Mouse (Mus musculus) ES-E14 (cell line): ENCODE measurements around the gene Gm6309. TPM values are rescaled to one million over a fixed set of nuclear protein-coding genes. Genes with fewer than 3 reads are reported as not detected.

Experiments
- DNase-seq: peaks from one replicate; pipeline ENCODE4 v3.0.0-alpha.2; 2013; ENCODE audit warnings: low read depth, low spot score
- H3K27ac ChIP-seq: 2 replicates; pipeline ENCODE4 v1.5.1; 2012; ENCODE audit warnings: low read depth, mild to moderate bottlenecking, low read length, moderate library complexity, mixed read lengths; ENCODE audit not compliant: poor library complexity, insufficient read depth, severe bottlenecking
- H3K36me3 ChIP-seq: 2 replicates; pipeline ENCODE4 v1.6.1; 2012; ENCODE audit warnings: mild to moderate bottlenecking, low read length, moderate library complexity, mixed read lengths; ENCODE audit not compliant: control insufficient read depth, poor library complexity, insufficient read depth, severe bottlenecking
- H3K4me1 ChIP-seq, 2 experiments: fragments of 150-350 bp in 1 of 2; sonication (generic) in 1 of 2; 2 replicates each; pipeline ENCODE4 v1.6.1; 2012; ENCODE audit warnings: low read length in 2 of 2, mild to moderate bottlenecking in 1 of 2, mixed read lengths in 1 of 2; ENCODE audit not compliant: control insufficient read depth in 2 of 2, insufficient read depth in 2 of 2, poor library complexity in 1 of 2
- H3K4me3 ChIP-seq, 2 experiments: fragments of 150-350 bp in 1 of 2; sonication (generic) in 1 of 2; 2 replicates each; pipeline ENCODE4 v1.5.1; 2012; ENCODE audit warnings: low read length in 2 of 2, low read depth in 1 of 2, mild to moderate bottlenecking in 1 of 2, mixed read lengths in 1 of 2; ENCODE audit not compliant: insufficient read depth in 1 of 2, poor library complexity in 1 of 2, severe bottlenecking in 1 of 2
- H3K9ac ChIP-seq: 2 replicates; pipeline ENCODE4 v1.6.1; 2012; ENCODE audit warnings: low read depth, mild to moderate bottlenecking, low read length, mixed read lengths; ENCODE audit not compliant: poor library complexity, insufficient read depth, severe bottlenecking
- H3K9me3 ChIP-seq: fragments of 150-350 bp; sonication (generic); 2 replicates; pipeline ENCODE4 v1.6.1; 2012; ENCODE audit warnings: low read depth, mild to moderate bottlenecking, low read length; ENCODE audit not compliant: control insufficient read depth, insufficient read depth
- CHD2 ChIP-seq: IDR thresholded peaks from 2 replicates; pipeline ENCODE4 v1.6.1; 2014; ENCODE audit warnings: mild to moderate bottlenecking, low read depth, low read length, inconsistent platforms
- HCFC1 ChIP-seq: IDR thresholded peaks from 2 replicates; pipeline ENCODE4 v1.6.1; 2012; ENCODE audit warnings: low read length, inconsistent platforms, borderline replicate concordance; ENCODE audit not compliant: insufficient read depth
- MAFK ChIP-seq: IDR thresholded peaks from 2 replicates; pipeline ENCODE4 v1.6.1; 2014; ENCODE audit warnings: mild to moderate bottlenecking, low read depth, low read length, inconsistent platforms; ENCODE audit not compliant: insufficient read depth
- ZC3H11A ChIP-seq: IDR thresholded peaks from 2 replicates; pipeline ENCODE4 v1.6.1; 2012; ENCODE audit warnings: low read depth, mild to moderate bottlenecking, inconsistent platforms, low read length, borderline replicate concordance
- ZNF384 ChIP-seq: IDR thresholded peaks from 2 replicates; pipeline ENCODE4 v1.6.1; 2012; ENCODE audit warnings: low read depth, low read length, inconsistent platforms
- in situ Hi-C, 2 experiments: fragments of 600-800 bp; cut with MboI; formaldehyde crosslinking; loops; one replicate each; pipeline ENCODE4 v1.15.1; 2025; ENCODE audit warnings: low sequenced_read_pairs in 2 of 2, inconsistent platforms in 1 of 2; ENCODE audit not compliant: unreplicated experiment in 2 of 2
- total RNA-seq: library from RNA; depleted of rRNA; stranded (reverse); fragments of 300-350 nt; gene quantifications from 2 replicates; pipeline ENCODE4 v1.2.3, GENCODE M21; 2012

Gene Gm6309
- total RNA-seq, 1 experiment: not detected

DNA sequence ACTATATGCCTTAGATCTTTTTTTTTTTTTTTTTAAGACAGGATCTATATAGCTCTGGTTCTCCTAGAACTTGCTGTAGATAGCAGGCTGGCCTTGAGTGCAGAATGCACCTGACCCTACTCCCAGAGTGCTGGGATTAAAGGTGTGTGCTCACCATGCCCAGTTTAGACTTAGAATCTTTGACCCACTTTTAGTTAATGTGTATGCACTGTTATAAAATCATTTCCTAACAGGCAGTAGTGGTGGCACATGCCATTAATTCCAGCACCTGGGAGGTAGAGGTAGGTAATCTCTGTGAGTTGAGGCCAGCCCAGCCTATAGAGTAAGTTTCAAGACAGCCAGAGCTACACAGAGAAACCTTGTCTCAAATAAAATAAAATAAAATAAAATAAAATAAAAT is 28.6 kb upstream of the Gm6309 start:
- TF ChIP-seq HCFC1 (no peak), CHD2 (no peak), ZNF384 (no peak), ZC3H11A (no peak), MAFK (no peak)
- no peak overlapping the region for H3K27ac ChIP-seq
- H3K4me3 ChIP-seq: no peak overlapping the region
- H3K9me3 ChIP-seq: no peaks in the 10 kb centered on the region
- no peaks in the 10 kb centered on the region for H3K4me1 ChIP-seq
- no peak for DNase-seq
- H3K9ac ChIP-seq: no peak overlapping the region
- peaks cover 3% of the 10 kb centered on the region; the same call in 1 of the 2 replicates for H3K36me3 ChIP-seq
- in situ Hi-C loops: loop anchor here (25.0 kb wide), 1 partner anchor 288 kb away; the partner anchor contains the start of genes Gm6370 (in 2 of the 2) and Gm6408 (in 2 of the 2)

GRCm38 (mm10) chr5:146193360-146193759 is 22.8 kb upstream of the Gm6309 start:
- TF ChIP-seq CHD2 (no peak), HCFC1 (no peak), MAFK (no peak), ZNF384 (no peak)
- in situ Hi-C loops: loop anchor here (25.0 kb wide), 1 partner anchor 294 kb away; the partner anchor contains the start of genes Gm6370 (in 2 of the 2) and Gm6408 (in 2 of the 2)
- no peaks in the 10 kb centered on the region for H3K36me3 ChIP-seq

GRCm38 (mm10) chr5:146190501-146191269 is 20.2 kb upstream of the Gm6309 start:
- TF ChIP-seq ZNF384 (no peak), HCFC1 (no peak), MAFK (no peak), CHD2 (no peak), ZC3H11A (no peak)

More at GRCm38 (mm10) chr5:146193360-146193759, 22.8 kb upstream of the Gm6309 start:
- H3K9me3 ChIP-seq: no peaks in the 10 kb centered on the region
- H3K4me3 ChIP-seq: no peak overlapping the region
- H3K27ac ChIP-seq: no peak overlapping the region
- no peaks in the 10 kb centered on the region for H3K4me1 ChIP-seq
- DNase-seq: no peak
- no peak overlapping the region for H3K9ac ChIP-seq

DNA sequence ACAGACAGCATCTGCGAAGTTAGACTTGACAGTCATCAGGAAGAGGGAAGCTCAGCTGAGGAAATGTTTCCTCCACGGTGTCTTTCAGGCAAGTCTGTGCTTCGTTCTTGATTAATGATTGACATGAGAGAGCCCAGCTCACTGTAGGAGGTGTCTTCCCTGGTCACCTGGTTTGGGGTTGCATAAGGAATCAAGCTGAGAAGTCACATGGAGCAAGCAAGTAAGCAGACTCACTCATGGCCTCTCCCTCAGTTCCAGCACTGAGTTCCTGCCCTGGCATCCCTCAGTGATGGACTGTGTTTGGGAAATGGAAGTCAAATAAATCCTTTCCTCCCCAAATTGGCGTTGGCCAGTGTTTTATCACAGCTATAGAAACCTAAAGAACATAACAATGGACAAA is 19.6 kb upstream of the Gm6309 start:
- H3K9ac ChIP-seq: no peak overlapping the region
- TF ChIP-seq MAFK (no peak), ZC3H11A (no peak), ZNF384 (no peak), HCFC1 (no peak), CHD2 (no peak)
- no peak overlapping the region for H3K27ac ChIP-seq
- H3K36me3 ChIP-seq: no peaks in the 10 kb centered on the region
- no peaks in the 10 kb centered on the region for H3K9me3 ChIP-seq
- H3K4me3 ChIP-seq: no peak overlapping the region
- in situ Hi-C loops: loop anchor here (25.0 kb wide), 1 partner anchor 297 kb away; the partner anchor contains the start of genes Gm6370 (in 2 of the 2) and Gm6408 (in 2 of the 2)
- no peak for DNase-seq
- H3K4me1 ChIP-seq: no peaks in the 10 kb centered on the region

More at GRCm38 (mm10) chr5:146190501-146191269, 20.2 kb upstream of the Gm6309 start:
- no peak overlapping the region for H3K4me3 ChIP-seq
- H3K4me1 ChIP-seq: no peaks in the 10 kb centered on the region
- in situ Hi-C loops: loop anchor here (25.0 kb wide), 1 partner anchor 297 kb away; the partner anchor contains the start of genes Gm6370 (in 2 of the 2) and Gm6408 (in 2 of the 2)
- H3K36me3 ChIP-seq: no peaks in the 10 kb centered on the region
- H3K27ac ChIP-seq: no peak overlapping the region
- DNase-seq: no peak
- H3K9me3 ChIP-seq: no peaks in the 10 kb centered on the region
- H3K9ac ChIP-seq: no peak overlapping the region
